Mouse (Mus musculus): ENCODE results near the gene Schip1. TPM values are rescaled to one million over a fixed set of nuclear protein-coding genes. Genes with fewer than 3 reads are reported as not detected.
A peak's percentile ranks its signal among the peaks of the same experiment; 100 is the strongest.

The Schip1 gene
- polyA plus RNA-seq, 1 experiment from 2014 or later: 188 TPM

- WGBS: 55% methylated on average over 6 of the region's 6 CpGs
- 0 out of 2 replicates have a peak, but pooled peaks cover 9% of the 10 kb centered on the region for H3K4me1 ChIP-seq (ENCODE audit: control insufficient read depth, insufficient read depth, low read length)
- ATAC-seq (ENCODE audit: low read depth): no peak
- H3K36me3 ChIP-seq (ENCODE audit: control insufficient read depth, insufficient read depth, low read length): no peaks in the 10 kb centered on the region
- H3K4me2 ChIP-seq (ENCODE audit: low read depth, low read length): peak overlapping the region; percentile 91
- no peaks in the 10 kb centered on the region for H3K9me3 ChIP-seq (ENCODE audit: control insufficient read depth, low read length)
- no peaks in the 10 kb centered on the region for H3K27me3 ChIP-seq (ENCODE audit: control insufficient read depth, insufficient read depth, low read length)
- peak overlapping the region; percentile 72 for H3K4me3 ChIP-seq (ENCODE audit: low read depth, low read length)
- H3K9ac ChIP-seq (replicated peaks; ENCODE audit: low read depth, low read length): 0 out of 2 replicates have a peak overlapping the region, but pooled peaks have one; percentile 7
- no peak overlapping the region for H3K27ac ChIP-seq (ENCODE audit: low read depth, low read length)
These were observed 431.9 kb downstream of the Schip1 start for GRCm38 (mm10) chr3:68496513-68496912.

DNA sequence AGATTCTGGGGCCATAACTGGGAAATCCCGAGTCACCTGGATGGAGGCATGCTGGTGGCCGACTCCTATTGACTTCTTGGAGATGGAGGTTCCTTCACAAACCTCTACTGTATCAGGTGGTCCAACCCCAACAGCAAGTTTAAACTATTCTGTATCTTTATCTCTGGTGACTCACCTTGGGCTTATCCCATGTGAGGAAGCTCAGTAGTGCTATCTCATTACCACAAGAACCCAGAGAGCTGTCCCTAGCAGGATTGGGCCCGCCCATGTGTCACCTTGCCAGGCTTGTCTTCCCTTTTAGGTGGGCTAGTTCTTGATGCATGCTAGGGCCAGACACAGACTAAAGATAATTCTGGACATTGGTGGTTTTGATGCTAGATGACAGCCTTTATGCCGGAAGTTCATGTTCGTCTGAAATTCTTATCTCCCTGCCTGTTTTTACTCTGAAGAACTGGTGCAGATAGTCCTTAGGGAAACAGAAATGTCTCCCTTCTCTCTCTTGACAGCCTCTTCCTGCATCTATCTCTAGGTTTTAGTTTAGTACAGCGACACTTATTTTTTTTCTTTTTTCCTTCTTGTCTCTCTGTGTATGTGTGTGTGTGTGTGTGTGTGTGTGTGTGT is 435.0 kb downstream of the Schip1 start:
- no peaks in the 10 kb centered on the region for H3K27me3 ChIP-seq (ENCODE audit: control insufficient read depth, insufficient read depth, low read length)
- 83% methylated on average over 6 of the region's 6 CpGs for WGBS
- ATAC-seq (ENCODE audit: low read depth): no peak
- H3K36me3 ChIP-seq (ENCODE audit: control insufficient read depth, insufficient read depth, low read length): no peaks in the 10 kb centered on the region
- H3K27ac ChIP-seq (ENCODE audit: low read depth, low read length): no peak overlapping the region
- no peak overlapping the region for H3K9ac ChIP-seq (replicated peaks; ENCODE audit: low read depth, low read length)
- 0 out of 2 replicates have a peak, but pooled peaks cover 5% of the 10 kb centered on the region for H3K4me1 ChIP-seq (ENCODE audit: control insufficient read depth, insufficient read depth, low read length)
- no peak overlapping the region for H3K4me3 ChIP-seq (ENCODE audit: low read depth, low read length)
- no peak overlapping the region for H3K4me2 ChIP-seq (ENCODE audit: low read depth, low read length)
- H3K9me3 ChIP-seq (ENCODE audit: control insufficient read depth, low read length): no peaks in the 10 kb centered on the region

- WGBS: 90% methylated on average over 3 of the region's 3 CpGs
- Histone ChIP-seq H3K4me3 (ENCODE audit: low read depth, low read length) (no peak overlapping the region), H3K4me2 (ENCODE audit: low read depth, low read length) (no peak overlapping the region), H3K9ac (replicated peaks; ENCODE audit: low read depth, low read length) (no peak overlapping the region), H3K27ac (ENCODE audit: low read depth, low read length) (no peak overlapping the region), H3K27me3 (ENCODE audit: control insufficient read depth, insufficient read depth, low read length) (no peaks in the 10 kb centered on the region), H3K36me3 (ENCODE audit: control insufficient read depth, insufficient read depth, low read length) (no peaks in the 10 kb centered on the region), H3K9me3 (ENCODE audit: control insufficient read depth, low read length) (no peaks in the 10 kb centered on the region), H3K4me1 (ENCODE audit: control insufficient read depth, insufficient read depth, low read length) (no peaks in the 10 kb centered on the region)
- ATAC-seq (ENCODE audit: low read depth): no peak
These were observed 440.2 kb downstream of the Schip1 start for GRCm38 (mm10) chr3:68504838-68505237.

DNA sequence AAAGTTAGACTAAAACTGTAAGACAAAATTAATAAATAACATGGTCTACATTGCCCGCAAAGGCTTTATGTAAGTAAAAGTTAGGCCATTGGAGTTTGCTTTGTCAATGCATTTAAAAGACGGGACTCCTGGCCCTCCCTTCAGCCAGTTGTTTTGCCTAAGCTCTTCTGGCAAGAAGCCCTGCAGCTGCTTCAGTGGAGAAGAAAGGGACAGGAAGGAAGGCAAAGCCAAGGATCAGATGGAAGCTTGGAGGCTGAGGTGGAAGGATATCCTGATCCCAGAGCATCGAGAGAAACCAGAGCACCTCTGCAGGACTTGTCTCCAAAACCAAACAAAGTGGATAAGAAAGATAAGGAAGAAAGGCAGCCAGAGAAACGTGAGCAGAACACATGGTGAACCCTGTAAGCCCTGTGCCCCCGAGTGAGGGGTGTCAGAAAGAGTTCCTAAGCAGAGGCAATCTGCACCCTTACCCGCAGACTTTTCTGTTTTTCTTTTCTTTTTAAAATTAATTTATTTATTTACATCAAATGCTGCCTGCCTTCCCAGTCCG is 442.2 kb downstream of the Schip1 start:
- no peak overlapping the region for H3K27ac ChIP-seq (ENCODE audit: low read depth, low read length)
- no peak overlapping the region for H3K4me2 ChIP-seq (ENCODE audit: low read depth, low read length)
- no peaks in the 10 kb centered on the region for H3K4me1 ChIP-seq (ENCODE audit: control insufficient read depth, insufficient read depth, low read length)
- 73% methylated on average over 7 of the region's 7 CpGs for WGBS
- H3K9me3 ChIP-seq (ENCODE audit: control insufficient read depth, low read length): no peaks in the 10 kb centered on the region
- no peaks in the 10 kb centered on the region for H3K36me3 ChIP-seq (ENCODE audit: control insufficient read depth, insufficient read depth, low read length)
- H3K9ac ChIP-seq (replicated peaks; ENCODE audit: low read depth, low read length): no peak overlapping the region
- ATAC-seq (ENCODE audit: low read depth): no peak
- no peak overlapping the region for H3K4me3 ChIP-seq (ENCODE audit: low read depth, low read length)
- H3K27me3 ChIP-seq (ENCODE audit: control insufficient read depth, insufficient read depth, low read length): no peaks in the 10 kb centered on the region

DNA sequence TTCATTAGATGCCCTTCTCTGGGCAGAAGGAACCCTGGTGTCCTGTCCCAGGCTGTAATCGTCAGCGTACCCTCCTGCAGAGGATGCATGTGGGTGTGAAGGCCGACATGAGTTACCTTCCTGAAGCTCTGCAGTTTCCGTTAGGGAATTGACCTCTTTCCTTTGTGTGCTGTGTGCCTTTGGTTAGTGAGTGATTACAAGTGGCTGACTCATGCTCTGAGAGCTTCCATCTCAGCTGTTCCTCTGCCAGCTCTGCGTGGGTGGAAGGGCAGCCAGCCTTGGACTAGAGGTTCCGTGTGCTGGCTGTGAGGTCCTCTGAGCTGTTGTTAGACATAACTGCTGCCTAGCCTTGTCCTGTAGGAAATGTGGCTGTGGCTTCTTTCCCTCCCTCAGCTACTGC is 444.0 kb downstream of the Schip1 start:
- 47% methylated on average over 6 of the region's 6 CpGs for WGBS

GRCm38 (mm10) chr3:68510872-68511271 is 446.3 kb downstream of the Schip1 start:
- Histone ChIP-seq H3K4me3 (ENCODE audit: low read depth, low read length) (no peak overlapping the region), H3K4me1 (ENCODE audit: control insufficient read depth, insufficient read depth, low read length) (no peaks in the 10 kb centered on the region), H3K27ac (ENCODE audit: low read depth, low read length) (no peak overlapping the region), H3K27me3 (ENCODE audit: control insufficient read depth, insufficient read depth, low read length) (no peaks in the 10 kb centered on the region), H3K9ac (replicated peaks; ENCODE audit: low read depth, low read length) (no peak overlapping the region), H3K9me3 (ENCODE audit: control insufficient read depth, low read length) (no peaks in the 10 kb centered on the region), H3K4me2 (ENCODE audit: low read depth, low read length) (no peak overlapping the region), H3K36me3 (ENCODE audit: control insufficient read depth, insufficient read depth, low read length) (no peaks in the 10 kb centered on the region)
- 80% methylated on average over 5 of the region's 5 CpGs for WGBS
- ATAC-seq (ENCODE audit: low read depth): no peak

More for the DNA sequence above, 444.0 kb downstream of the Schip1 start:
- Histone ChIP-seq H3K9me3 (ENCODE audit: control insufficient read depth, low read length) (no peaks in the 10 kb centered on the region), H3K4me1 (ENCODE audit: control insufficient read depth, insufficient read depth, low read length) (no peaks in the 10 kb centered on the region), H3K9ac (replicated peaks; ENCODE audit: low read depth, low read length) (no peak overlapping the region), H3K27ac (ENCODE audit: low read depth, low read length) (peak overlapping the region; percentile 7), H3K27me3 (ENCODE audit: control insufficient read depth, insufficient read depth, low read length) (no peaks in the 10 kb centered on the region), H3K4me2 (ENCODE audit: low read depth, low read length) (no peak overlapping the region), H3K36me3 (ENCODE audit: control insufficient read depth, insufficient read depth, low read length) (no peaks in the 10 kb centered on the region), H3K4me3 (ENCODE audit: low read depth, low read length) (no peak overlapping the region)
- ATAC-seq (ENCODE audit: low read depth): no peak

DNA sequence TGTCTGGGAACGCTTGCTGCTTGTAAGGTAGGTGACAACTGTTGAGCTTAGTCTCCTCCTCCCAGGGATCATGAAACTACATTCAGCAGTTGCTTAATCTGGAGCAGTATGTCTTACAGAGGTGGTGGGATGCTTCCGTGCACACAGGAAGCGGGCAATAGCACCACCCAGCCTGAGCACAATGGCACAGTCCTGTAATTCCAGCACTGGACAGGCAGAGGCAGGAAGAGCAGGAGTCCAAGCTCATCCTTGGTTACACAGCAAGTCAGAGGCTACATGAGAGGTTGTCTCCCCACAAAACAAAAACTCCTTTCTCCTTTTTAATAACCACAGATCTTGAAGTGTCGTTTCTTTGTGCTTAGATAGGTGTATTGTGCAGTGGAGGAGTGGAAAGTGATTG is 447.1 kb downstream of the Schip1 start:
- WGBS: 79% methylated on average over 4 of the region's 4 CpGs
- H3K9ac ChIP-seq (replicated peaks; ENCODE audit: low read depth, low read length): no peak overlapping the region
- no peaks in the 10 kb centered on the region; the same call in 1 of the 2 replicates for H3K4me1 ChIP-seq (ENCODE audit: control insufficient read depth, insufficient read depth, low read length)
- no peak for ATAC-seq (ENCODE audit: low read depth)
- H3K4me2 ChIP-seq (ENCODE audit: low read depth, low read length): no peak overlapping the region
- no peak overlapping the region for H3K27ac ChIP-seq (ENCODE audit: low read depth, low read length)
- H3K9me3 ChIP-seq (ENCODE audit: control insufficient read depth, low read length): no peaks in the 10 kb centered on the region
- no peaks in the 10 kb centered on the region for H3K36me3 ChIP-seq (ENCODE audit: control insufficient read depth, insufficient read depth, low read length)
- no peaks in the 10 kb centered on the region for H3K27me3 ChIP-seq (ENCODE audit: control insufficient read depth, insufficient read depth, low read length)
- H3K4me3 ChIP-seq (ENCODE audit: low read depth, low read length): no peak overlapping the region

- H3K36me3 ChIP-seq (ENCODE audit: control insufficient read depth, insufficient read depth, low read length): no peaks in the 10 kb centered on the region
- no peaks in the 10 kb centered on the region; the same call in 1 of the 2 replicates for H3K4me1 ChIP-seq (ENCODE audit: control insufficient read depth, insufficient read depth, low read length)
- no peak overlapping the region for H3K9ac ChIP-seq (replicated peaks; ENCODE audit: low read depth, low read length)
- no peak overlapping the region for H3K27ac ChIP-seq (ENCODE audit: low read depth, low read length)
- H3K4me2 ChIP-seq (ENCODE audit: low read depth, low read length): no peak overlapping the region
- H3K27me3 ChIP-seq (ENCODE audit: control insufficient read depth, insufficient read depth, low read length): no peaks in the 10 kb centered on the region
- WGBS: 69% methylated on average over 11 of the region's 11 CpGs
- ATAC-seq (ENCODE audit: low read depth): no peak
- H3K9me3 ChIP-seq (ENCODE audit: control insufficient read depth, low read length): no peaks in the 10 kb centered on the region
- no peak overlapping the region for H3K4me3 ChIP-seq (ENCODE audit: low read depth, low read length)
These were observed 447.7 kb downstream of the Schip1 start for GRCm38 (mm10) chr3:68512327-68512726.

DNA sequence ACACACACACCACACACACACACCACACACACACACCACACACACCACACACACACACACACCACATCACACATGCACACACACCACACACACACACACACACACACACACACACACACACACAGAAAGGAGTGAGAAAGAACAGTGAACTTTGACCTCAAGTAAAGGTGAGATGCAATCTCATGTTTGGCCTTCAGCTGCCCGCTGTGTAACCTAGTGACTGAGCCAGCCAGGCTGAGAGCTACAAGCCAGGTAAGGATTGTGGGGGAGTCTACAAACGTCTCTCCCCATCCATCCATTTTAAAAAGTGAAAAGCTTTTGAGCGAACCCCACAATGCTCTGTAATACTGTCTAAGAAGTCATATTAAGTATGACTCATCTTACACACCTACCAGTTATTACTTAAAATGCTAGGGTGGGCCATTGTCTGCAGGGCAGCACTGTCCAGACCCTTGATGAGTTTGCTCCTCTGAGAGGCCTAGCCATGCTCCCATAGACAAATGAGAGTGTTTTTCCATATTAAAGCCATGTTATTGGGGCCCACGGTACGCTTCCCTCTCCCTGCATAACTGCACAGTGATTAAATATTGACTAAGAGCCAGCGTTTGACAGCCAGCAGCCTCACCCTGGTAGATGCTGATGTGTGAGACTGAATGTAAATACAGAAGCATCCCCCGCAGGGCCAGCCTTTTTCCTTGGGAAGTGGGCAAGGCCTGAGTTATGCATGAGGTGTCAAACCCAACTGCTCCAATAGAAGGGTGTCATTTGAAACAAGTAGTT is 448.9 kb downstream of the Schip1 start:
- Histone ChIP-seq H3K36me3 (ENCODE audit: control insufficient read depth, insufficient read depth, low read length) (no peaks in the 10 kb centered on the region), H3K9me3 (ENCODE audit: control insufficient read depth, low read length) (no peaks in the 10 kb centered on the region), H3K27ac (ENCODE audit: low read depth, low read length) (0 out of 2 replicates have a peak overlapping the region, but pooled peaks have one; percentile 23), H3K4me1 (ENCODE audit: control insufficient read depth, insufficient read depth, low read length) (no peaks in the 10 kb centered on the region; the same call in 1 of the 2 replicates), H3K9ac (replicated peaks; ENCODE audit: low read depth, low read length) (no peak overlapping the region), H3K4me3 (ENCODE audit: low read depth, low read length) (no peak overlapping the region), H3K27me3 (ENCODE audit: control insufficient read depth, insufficient read depth, low read length) (no peaks in the 10 kb centered on the region), H3K4me2 (ENCODE audit: low read depth, low read length) (no peak overlapping the region)
- 37% methylated on average over 7 of the region's 7 CpGs for WGBS
- ATAC-seq (ENCODE audit: low read depth): peak; percentile 78
